Comparison of ENCODE assay signal across 21 mouse cellular contexts in the genomic region with DNA sequence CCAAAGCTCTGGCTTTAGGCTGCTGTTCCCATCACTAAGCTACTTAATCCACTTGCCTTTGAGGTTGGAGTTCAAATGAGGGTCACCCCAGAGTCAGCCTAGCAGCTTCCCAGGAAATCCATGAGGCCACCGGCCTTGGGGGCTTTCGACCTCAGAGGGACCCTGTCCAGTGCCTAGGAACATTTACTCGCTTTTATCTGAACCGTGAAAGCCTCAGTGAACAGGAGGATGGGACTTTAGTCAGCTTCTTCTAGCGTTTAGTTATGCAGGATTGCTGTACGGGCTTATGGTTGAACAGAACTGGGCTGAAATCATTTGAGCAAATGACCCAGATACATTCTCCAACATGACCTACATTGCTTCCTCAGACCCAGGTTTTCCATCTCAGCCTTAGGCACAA.
DNase-seq lines count a peak whose midpoint lies in the region; ATAC-seq and TF ChIP-seq lines count a peak whose summit lies in the region.
"Had no signal": no experiment of that assay in that cellular context is flagged by ENCODE, and none has a peak within 500 bp of the region (broad histone marks: within the 10 kb centered on the region; RNA-seq: fewer than 3 reads in every experiment).

No protein-coding gene starts in this region.

- no peak overlapping the region for H3K9ac ChIP-seq in embryonic facial prominence, embryonic 14.5 days (ENCODE audit: low read depth, low read length)
- H3K9ac ChIP-seq in midbrain, embryonic 14.5 days (replicated peaks; ENCODE audit: low read length), result no peak overlapping the region
- no peak overlapping the region for H3K9ac ChIP-seq in forebrain, embryonic 11.5 days (ENCODE audit: low read length)
- no peak overlapping the region for H3K9ac ChIP-seq in hindbrain, embryonic 14.5 days
- H3K9ac ChIP-seq: forebrain, embryonic 12.5 days; hindbrain, embryonic 12.5 days; limb, embryonic 12.5 days; liver, embryonic 14.5 days; neural tube, embryonic 15.5 days had no signal

- DNase-seq in cerebellum, adult 2 months, result peak; percentile 7 to 37
- DNase-seq in cerebellum, adult 11-12 months, result no peak
- peak; percentile 81 for DNase-seq in Patski (ENCODE audit: low read depth, low spot score)
- DNase-seq in embryonic facial prominence, embryonic 14.5 days (ENCODE audit: low spot score), result peak; percentile 27
- peak; percentile 24 for DNase-seq in midbrain, embryonic 14.5 days
- no peak for DNase-seq in forebrain, embryonic 11.5 days (ENCODE audit: low spot score)
- no peak for DNase-seq in hindbrain, embryonic 14.5 days (ENCODE audit: low spot score)
- no peak for DNase-seq in layer of hippocampus, adult 9-11 months
- DNase-seq: adrenal gland, adult 8-10 months; cerebellum, postnatal 14 days; heart, postnatal 10 days; kidney, adult 18-20 months; kidney, postnatal 4 days; layer of hippocampus, postnatal 36 days had no signal

- no peaks in the 10 kb centered on the region for H3K36me3 ChIP-seq in embryonic facial prominence, embryonic 14.5 days (ENCODE audit: control insufficient read depth, insufficient read depth, low read length)
- no peaks in the 10 kb centered on the region for H3K36me3 ChIP-seq in midbrain, embryonic 14.5 days (ENCODE audit: control insufficient read depth, insufficient read depth, low read length)
- no peaks in the 10 kb centered on the region for H3K36me3 ChIP-seq in forebrain, embryonic 11.5 days (ENCODE audit: control insufficient read depth, insufficient read depth, low read length)
- no peaks in the 10 kb centered on the region for H3K36me3 ChIP-seq in hindbrain, embryonic 14.5 days (replicated peaks; ENCODE audit: control insufficient read depth, insufficient read depth)
- H3K36me3 ChIP-seq: forebrain, embryonic 12.5 days; heart, embryonic 10.5 days; hindbrain, embryonic 12.5 days; limb, embryonic 12.5 days; neural tube, embryonic 15.5 days had no signal

- no peaks in the 10 kb centered on the region for H3K9me3 ChIP-seq in embryonic facial prominence, embryonic 14.5 days (ENCODE audit: control insufficient read depth, low read length)
- no peaks in the 10 kb centered on the region for H3K9me3 ChIP-seq in midbrain, embryonic 14.5 days (ENCODE audit: control insufficient read depth, low read length)
- H3K9me3 ChIP-seq in forebrain, embryonic 11.5 days (ENCODE audit: control insufficient read depth, low read length), result no peaks in the 10 kb centered on the region
- no peaks in the 10 kb centered on the region for H3K9me3 ChIP-seq in hindbrain, embryonic 14.5 days (ENCODE audit: control insufficient read depth, low read length)
- H3K9me3 ChIP-seq: forebrain, embryonic 12.5 days; heart, embryonic 10.5 days; hindbrain, embryonic 12.5 days; limb, embryonic 12.5 days; neural tube, embryonic 15.5 days had no signal

- H3K4me1 ChIP-seq in cerebellum, adult 2 months (ENCODE audit: control insufficient read depth, insufficient read depth, low read length), result no peaks in the 10 kb centered on the region
- no peaks in the 10 kb centered on the region for H3K4me1 ChIP-seq in embryonic facial prominence, embryonic 14.5 days (ENCODE audit: control insufficient read depth, insufficient read depth, low read length)
- peaks cover 7% of the 10 kb centered on the region for H3K4me1 ChIP-seq in midbrain, embryonic 14.5 days (ENCODE audit: control insufficient read depth, insufficient read depth, low read length)
- peaks cover 3% of the 10 kb centered on the region; the same call in 1 of the 2 replicates for H3K4me1 ChIP-seq in forebrain, embryonic 11.5 days (replicated peaks; ENCODE audit: control insufficient read depth, insufficient read depth, low read length)
- H3K4me1 ChIP-seq in hindbrain, embryonic 14.5 days (replicated peaks; ENCODE audit: control insufficient read depth, insufficient read depth, low read length), result no peaks in the 10 kb centered on the region
- H3K4me1 ChIP-seq: hindbrain, embryonic 12.5 days had no signal

- H3K4me3 ChIP-seq in cerebellum, adult 2 months (replicated peaks; ENCODE audit: insufficient read depth, low read depth, low read length), result no peak overlapping the region
- H3K4me3 ChIP-seq in embryonic facial prominence, embryonic 14.5 days (ENCODE audit: low read depth, low read length), result no peak overlapping the region
- H3K4me3 ChIP-seq in midbrain, embryonic 14.5 days (replicated peaks; ENCODE audit: low read depth, low read length), result no peak overlapping the region
- no peak overlapping the region for H3K4me3 ChIP-seq in forebrain, embryonic 11.5 days (ENCODE audit: low read depth, low read length)
- H3K4me3 ChIP-seq in hindbrain, embryonic 14.5 days (replicated peaks; ENCODE audit: low read length), result no peak overlapping the region
- H3K4me3 ChIP-seq: forebrain, embryonic 12.5 days; heart, embryonic 10.5 days; hindbrain, embryonic 12.5 days; limb, embryonic 12.5 days; myocyte; neural tube, embryonic 15.5 days had no signal

- CTCF ChIA-PET in Patski (lab: Charles Lee), result interaction anchor here (0.9 to 2.9 kb wide), 6 partner anchors 9 to 174 kb away, joined by 3 to 10 read pairs (median 4); partner anchors contain the start of gene Parm1

- ATAC-seq in Patski, result peak; percentile 95
- ATAC-seq in embryonic facial prominence, embryonic 14.5 days (ENCODE audit: low read depth), result peak; percentile 26; the same call in 1 of the 2 replicates
- ATAC-seq in midbrain, embryonic 14.5 days (ENCODE audit: low FRiP score, low TSS enrichment), result no peak
- no peak for ATAC-seq in forebrain, embryonic 11.5 days (replicated peaks; ENCODE audit: low FRiP score)
- ATAC-seq in hindbrain, embryonic 14.5 days (ENCODE audit: low FRiP score), result no peak

- no peak overlapping the region for H3K27ac ChIP-seq in cerebellum, adult 2 months (ENCODE audit: insufficient read depth, low read length)
- no peak overlapping the region for H3K27ac ChIP-seq in embryonic facial prominence, embryonic 14.5 days (replicated peaks; ENCODE audit: low read depth, low read length)
- H3K27ac ChIP-seq in midbrain, embryonic 14.5 days (replicated peaks; ENCODE audit: low read depth, low read length), result no peak overlapping the region
- H3K27ac ChIP-seq in forebrain, embryonic 11.5 days (ENCODE audit: low read depth, low read length), result no peak overlapping the region
- H3K27ac ChIP-seq in hindbrain, embryonic 14.5 days, result no peak overlapping the region
- H3K27ac ChIP-seq: forebrain, embryonic 12.5 days; heart, embryonic 10.5 days; hindbrain, embryonic 12.5 days; liver, embryonic 14.5 days; neural tube, embryonic 15.5 days had no signal

- H3K4me2 ChIP-seq in embryonic facial prominence, embryonic 14.5 days (ENCODE audit: low read depth, low read length), result no peak overlapping the region
- no peak overlapping the region for H3K4me2 ChIP-seq in midbrain, embryonic 14.5 days (ENCODE audit: low read length)
- H3K4me2 ChIP-seq in forebrain, embryonic 11.5 days (ENCODE audit: low read depth, low read length, severe bottlenecking), result no peak overlapping the region
- no peak overlapping the region for H3K4me2 ChIP-seq in hindbrain, embryonic 14.5 days (replicated peaks)
- H3K4me2 ChIP-seq: forebrain, embryonic 12.5 days; hindbrain, embryonic 12.5 days; limb, embryonic 12.5 days; neural tube, embryonic 15.5 days had no signal

- in situ Hi-C loops in Patski (cut with MboI; ENCODE audit: low pct_unique_long_range_greater_than_20kb), result no loop called here

- TF ChIP-seq POLR2A in cerebellum, adult 2 months (IDR thresholded peaks at IDR 0.05; ENCODE audit: borderline replicate concordance, insufficient read depth, low read length), result no peak

- WGBS in cerebellum, adult 2 months, result 67% methylated on average over 6 of the region's 6 CpGs
- WGBS in embryonic facial prominence, embryonic 14.5 days, result 20% methylated on average over 6 of the region's 6 CpGs
- WGBS in midbrain, embryonic 14.5 days, result 8% methylated on average over 6 of the region's 6 CpGs
- WGBS in forebrain, embryonic 11.5 days, result 12% methylated on average over 6 of the region's 6 CpGs
- 43% methylated on average over 6 of the region's 6 CpGs for WGBS in hindbrain, embryonic 14.5 days

- POLR2A ChIA-PET in Patski (lab: Charles Lee), result interaction anchor here (0.6 to 1.6 kb wide), 3 partner anchors 49 to 175 kb away, joined by 3 to 4 read pairs (median 4); partner anchors contain the start of gene Parm1

- no peak for TF ChIP-seq CTCF in cerebellum, adult 2 months (IDR thresholded peaks at IDR 0.05; ENCODE audit: borderline replicate concordance, insufficient read depth, low read depth, low read length)
- no peak for TF ChIP-seq CTCF in Patski (IDR thresholded peaks at IDR 0.05)

- H3K27me3 ChIP-seq in cerebellum, adult 2 months (ENCODE audit: control insufficient read depth, insufficient read depth, low read length), result no peaks in the 10 kb centered on the region
- no peaks in the 10 kb centered on the region for H3K27me3 ChIP-seq in Patski
- no peaks in the 10 kb centered on the region for H3K27me3 ChIP-seq in embryonic facial prominence, embryonic 14.5 days (replicated peaks; ENCODE audit: control insufficient read depth, insufficient read depth, low read length)
- H3K27me3 ChIP-seq in midbrain, embryonic 14.5 days (ENCODE audit: control insufficient read depth, insufficient read depth, low read length), result no peaks in the 10 kb centered on the region
- H3K27me3 ChIP-seq in forebrain, embryonic 11.5 days (ENCODE audit: control insufficient read depth, insufficient read depth, low read length), result no peaks in the 10 kb centered on the region
- no peaks in the 10 kb centered on the region for H3K27me3 ChIP-seq in hindbrain, embryonic 14.5 days (ENCODE audit: control insufficient read depth, insufficient read depth, low read length)
- H3K27me3 ChIP-seq: forebrain, embryonic 12.5 days; hindbrain, embryonic 12.5 days; limb, embryonic 12.5 days; neural tube, embryonic 15.5 days had no signal

Comparison
In these comparisons a context has a peak if more than half of its experiments do, and no peak if none do; other contexts are left out.
1. DNase-seq: peak in cerebellum, adult 2 months (2 of 2), Patski (single experiment), embryonic facial prominence, embryonic 14.5 days (single experiment) and midbrain, embryonic 14.5 days (single experiment); none in cerebellum, adult 11-12 months (single experiment), forebrain, embryonic 11.5 days (single experiment), hindbrain, embryonic 14.5 days (single experiment) and layer of hippocampus, adult 9-11 months (single experiment).
2. ATAC-seq: peak in Patski (single experiment) and embryonic facial prominence, embryonic 14.5 days (single experiment); none in midbrain, embryonic 14.5 days (single experiment), forebrain, embryonic 11.5 days (single experiment) and hindbrain, embryonic 14.5 days (single experiment).